Comparison of ENCODE assay signal across 8 mouse cellular contexts in genomic region chr11:53300330-53301166, GRCm38 (mm10). TPM values are rescaled to one million over a fixed set of nuclear protein-coding genes. Genes with fewer than 3 reads are reported as not detected.
DNase-seq lines count a peak whose midpoint lies in the region; ATAC-seq and TF ChIP-seq lines count a peak whose summit lies in the region.

TSS of gene Hspa4 (minus strand) at chr11:53300457.

- H3K4me3 ChIP-seq in G1E (ENCODE audit: low read depth, low read length) = peak within 1 kb of the TSS; percentile 97
- peak within 1 kb of the TSS; percentile 75 for H3K4me3 ChIP-seq in forebrain, embryonic 16.5 days (replicated peaks; ENCODE audit: low read length)
- peak within 1 kb of the TSS; percentile 100 for H3K4me3 ChIP-seq in layer of hippocampus, adult 2 months
- peak within 1 kb of the TSS; percentile 99 for H3K4me3 ChIP-seq in lung, embryonic 14.5 days (ENCODE audit: low read depth, low read length)
- peak within 1 kb of the TSS; percentile 75 for H3K4me3 ChIP-seq in olfactory bulb, adult 2 months (ENCODE audit: insufficient read depth, low read depth, low read length)
- H3K4me3 ChIP-seq in thymus, adult 2 months (ENCODE audit: control insufficient read depth, insufficient read depth, low read length) = peak within 1 kb of the TSS; percentile 81

- WGBS in forebrain, embryonic 16.5 days = under 1% methylated on average over 58 of the region's 58 CpGs
- under 1% methylated on average over 58 of the region's 58 CpGs for WGBS in lung, embryonic 14.5 days
- under 1% methylated on average over 58 of the region's 58 CpGs for WGBS in olfactory bulb, adult 2 months
- under 1% methylated on average over 58 of the region's 58 CpGs for WGBS in thymus, adult 2 months

- peak within 1 kb of the TSS; percentile 84 for H3K9ac ChIP-seq in forebrain, embryonic 16.5 days (replicated peaks; ENCODE audit: low read depth, low read length)
- H3K9ac ChIP-seq in lung, embryonic 14.5 days = peak within 1 kb of the TSS; percentile 99

- peaks cover 29% of the 10 kb centered on the region for H3K36me3 ChIP-seq in G1E (replicated peaks)
- no peaks in the 10 kb centered on the region for H3K36me3 ChIP-seq in forebrain, embryonic 16.5 days (ENCODE audit: control insufficient read depth, insufficient read depth)
- peaks cover 7% of the 10 kb centered on the region; the same call in 1 of the 2 replicates for H3K36me3 ChIP-seq in lung, embryonic 14.5 days (ENCODE audit: insufficient read depth)
- H3K36me3 ChIP-seq in thymus, adult 2 months (ENCODE audit: control insufficient read depth, insufficient read depth, low read length) = no peaks in the 10 kb centered on the region

- H3K9me3 ChIP-seq in G1E (replicated peaks) = no peaks in the 10 kb centered on the region
- H3K9me3 ChIP-seq in forebrain, embryonic 16.5 days (ENCODE audit: control insufficient read depth, low read length) = no peaks in the 10 kb centered on the region
- no peaks in the 10 kb centered on the region for H3K9me3 ChIP-seq in lung, embryonic 14.5 days (ENCODE audit: low read depth, low read length)

- no peaks in the 10 kb centered on the region for H3K27me3 ChIP-seq in G1E (ENCODE audit: insufficient read depth, low read length)
- H3K27me3 ChIP-seq in forebrain, embryonic 16.5 days (replicated peaks; ENCODE audit: control insufficient read depth, insufficient read depth, low read length) = no peaks in the 10 kb centered on the region
- no peaks in the 10 kb centered on the region for H3K27me3 ChIP-seq in lung, embryonic 14.5 days (ENCODE audit: insufficient read depth, low read length)
- H3K27me3 ChIP-seq in thymus, adult 2 months (ENCODE audit: control insufficient read depth, insufficient read depth, low read length) = no peaks in the 10 kb centered on the region

- ATAC-seq in G1E (ENCODE audit: extremely low read depth, insufficient number of reproducible peaks, low FRiP score, poor library complexity, severe bottlenecking) = peak; percentile 96
- peak; percentile 98 for ATAC-seq in forebrain, embryonic 16.5 days
- peak; percentile 96 for ATAC-seq in lung, embryonic 14.5 days (ENCODE audit: insufficient read depth)

- intact Hi-C loops in heart, postnatal 36 days (cut with DNase I) = loop anchor here (1.0 to 5.0 kb wide), 2 partner anchors 50 to 132 kb away; partner anchors contain the start of genes Aff4, Gdf9 and Uqcrq

- peak; percentile 89 for DNase-seq in G1E (ENCODE audit: low spot score)
- DNase-seq in cerebellum, adult 18-20 months = peak; percentile 98 to 99
- DNase-seq in heart, postnatal 36 days = peak; percentile 99 to 100
- peak; percentile 99 to 100 for DNase-seq in layer of hippocampus, adult 2 months (ENCODE audit: low spot score in 2 of 2)
- DNase-seq in lung, embryonic 14.5 days = peak; percentile 100
- peak; percentile 97 for DNase-seq in thymus, adult 2 months

- TF ChIP-seq CTCF in G1E (IDR thresholded peaks at IDR 0.05; ENCODE audit: low read depth, low read length) = no peak
- TF ChIP-seq CTCF in layer of hippocampus, adult 2 months (conservative IDR thresholded peaks at IDR 0.05) = peak; percentile 32; the same call in 1 of the 2 replicates
- no peak; the same call in 1 of the 2 replicates for TF ChIP-seq CTCF in lung, embryonic 14.5 days (IDR thresholded peaks at IDR 0.05; ENCODE audit: low read depth)
- no peak for TF ChIP-seq CTCF in olfactory bulb, adult 2 months (IDR thresholded peaks at IDR 0.05; ENCODE audit: insufficient read depth, low read depth, low read length)
- peak; percentile 50; the same call in 1 of the 2 replicates for TF ChIP-seq CTCF in thymus, adult 2 months (IDR thresholded peaks at IDR 0.05; ENCODE audit: borderline replicate concordance, control insufficient read depth, extremely low read depth, insufficient read depth, low read length, poor library complexity)

- peaks cover 43% of the 10 kb centered on the region for H3K4me1 ChIP-seq in G1E (ENCODE audit: insufficient read depth, low read depth, low read length)
- H3K4me1 ChIP-seq in forebrain, embryonic 16.5 days (replicated peaks; ENCODE audit: control insufficient read depth, insufficient read depth, low read length) = peaks cover 32% of the 10 kb centered on the region
- peaks cover 7% of the 10 kb centered on the region; the same call in 1 of the 2 replicates for H3K4me1 ChIP-seq in lung, embryonic 14.5 days (ENCODE audit: insufficient read depth)
- peaks cover 13% of the 10 kb centered on the region for H3K4me1 ChIP-seq in olfactory bulb, adult 2 months (ENCODE audit: control insufficient read depth, insufficient read depth, low read length)
- peaks cover 16% of the 10 kb centered on the region for H3K4me1 ChIP-seq in thymus, adult 2 months (replicated peaks; ENCODE audit: control insufficient read depth, insufficient read depth, low read length)

- H3K4me2 ChIP-seq in forebrain, embryonic 16.5 days (ENCODE audit: low read length) = peak within 1 kb of the TSS; percentile 95
- peak within 1 kb of the TSS; percentile 82 for H3K4me2 ChIP-seq in lung, embryonic 14.5 days

- TF ChIP-seq POLR2A in olfactory bulb, adult 2 months (IDR thresholded peaks at IDR 0.05; ENCODE audit: insufficient read depth, low read depth, low read length) = peak; percentile 90
- TF ChIP-seq POLR2A in thymus, adult 2 months (IDR thresholded peaks at IDR 0.05; ENCODE audit: control insufficient read depth, extremely low read depth, insufficient read depth, low read length, poor library complexity) = peak; percentile 90

- H3K27ac ChIP-seq in forebrain, embryonic 16.5 days (ENCODE audit: low read length) = peak within 1 kb of the TSS; percentile 95
- peak within 1 kb of the TSS; percentile 98 for H3K27ac ChIP-seq in layer of hippocampus, adult 2 months
- peak within 1 kb of the TSS; percentile 99 for H3K27ac ChIP-seq in lung, embryonic 14.5 days (ENCODE audit: low read depth)
- peak within 1 kb of the TSS; percentile 100 for H3K27ac ChIP-seq in olfactory bulb, adult 2 months (ENCODE audit: insufficient read depth, low read depth, low read length)
- peak within 1 kb of the TSS; percentile 96 for H3K27ac ChIP-seq in thymus, adult 2 months (ENCODE audit: control insufficient read depth, insufficient read depth, low read length)

RNA-seq across cellular contexts. Expression of gene Hspa4, which starts in this region (rescaled TPM):
- total RNA-seq in G1E (2014; fragmentation: Nextera tagmentation) (279 and 280 TPM in 2 replicates), G1E (2017) (327 and 391 TPM in 2 replicates)
- 55.9 and 57.1 TPM in 2 replicates for polyA plus RNA-seq in G1E (2012)
- polyA plus RNA-seq in forebrain, embryonic 16.5 days (2015; fragmentation: Nextera tagmentation; extraction: Ambion mirVana) = 52.6 and 55.2 TPM in 2 replicates
- total RNA-seq in heart, postnatal 36 days (2021) = 100 to 1,000 TPM; 125 to 126 TPM
- 100 to 1,000 TPM; 165 to 179 TPM for total RNA-seq in layer of hippocampus, adult 2 months (2021)
- 105 and 109 TPM in 2 replicates for polyA plus RNA-seq in lung, embryonic 14.5 days (2014; fragmentation: Nextera tagmentation; extraction: Ambion mirVana)
- 708 TPM in 1 of 2 replicates, not detected in the other for polyA plus RNA-seq in olfactory bulb, adult 2 months (2012; ENCODE audit: insufficient read depth, insufficient read length, low replicate concordance, missing spikeins)
- 29.3 and 41.9 TPM in 2 replicates for polyA plus RNA-seq in thymus, adult 2 months (2012; rRNA removed)

Comparison
In these comparisons a context has a peak if more than half of its experiments do, and no peak if none do; other contexts are left out.
1. Peak in every context shown above with its lines: DNase-seq, ATAC-seq, H3K4me3 ChIP-seq and H3K27ac ChIP-seq.
2. CTCF ChIP-seq: peak in layer of hippocampus, adult 2 months (single experiment) and thymus, adult 2 months (single experiment); none in G1E (single experiment), lung, embryonic 14.5 days (single experiment) and olfactory bulb, adult 2 months (single experiment).